Mouse (Mus musculus) erythroblast, adult 5-6 weeks (primary cell): Measurements from ENCODE around the gene Gm14296. TPM values are rescaled to one million over a fixed set of nuclear protein-coding genes. Genes with fewer than 3 reads are reported as not detected.
"Not testable (repeated sequence)": the region's sequence is repeated elsewhere in the genome, so short reads cannot be mapped to it uniquely, and the experiment has no call there.

Experiments
- ATAC-seq: replicated peaks from 2 replicates; pipeline ENCODE4 v1.8.0; 2016; ENCODE audit warnings: moderate number of reproducible peaks, mild to moderate bottlenecking, moderate TSS enrichment, inconsistent platforms; ENCODE audit not compliant: poor library complexity, low FRiP score, severe bottlenecking
- total RNA-seq, 2 experiments: library from RNA; stranded (forward) in 1 of 2; stranded (reverse) in 1 of 2; fragments of 150-400 nt in 1 of 2; fragments of 200-764, 138-1000 nt in 1 of 2; gene quantifications; 2 replicates each; pipeline versions ENCODE4 v1.2.3 to v1.2.4; 2015 to 2017; ENCODE audit warnings: low replicate concordance in 2 of 2

The Gm14296 gene
- 0.63 and 2.1 TPM in 2 replicates for total RNA-seq (2015; ENCODE audit: low replicate concordance)
- total RNA-seq (2017; ENCODE audit: low replicate concordance), result 2.2 and 6.0 TPM in 2 replicates

DNA sequence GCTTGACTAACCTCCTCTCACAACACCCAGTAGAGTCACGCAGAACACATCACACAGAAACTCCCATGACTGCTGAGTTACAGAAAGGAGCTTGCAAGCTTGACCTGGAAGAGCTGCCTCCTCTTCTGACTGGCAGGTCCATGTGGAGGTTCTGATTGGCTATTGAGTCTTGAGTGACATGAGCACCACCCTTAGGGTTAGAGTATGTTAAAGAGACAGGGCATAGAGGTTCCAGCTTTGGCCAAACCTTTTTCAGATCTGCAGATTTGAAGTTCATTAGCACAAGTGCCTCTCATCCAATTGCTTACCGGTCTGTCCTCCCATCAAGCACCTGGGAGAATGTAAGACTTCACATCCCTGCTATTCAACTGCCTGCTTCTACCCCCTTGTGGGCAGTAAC is at the start of gene Gm14296:
Gm14296 (minus strand) TSS at position 101 of the 400 bp plus-strand sequence.
- not testable (repeated sequence) for ATAC-seq

DNA sequence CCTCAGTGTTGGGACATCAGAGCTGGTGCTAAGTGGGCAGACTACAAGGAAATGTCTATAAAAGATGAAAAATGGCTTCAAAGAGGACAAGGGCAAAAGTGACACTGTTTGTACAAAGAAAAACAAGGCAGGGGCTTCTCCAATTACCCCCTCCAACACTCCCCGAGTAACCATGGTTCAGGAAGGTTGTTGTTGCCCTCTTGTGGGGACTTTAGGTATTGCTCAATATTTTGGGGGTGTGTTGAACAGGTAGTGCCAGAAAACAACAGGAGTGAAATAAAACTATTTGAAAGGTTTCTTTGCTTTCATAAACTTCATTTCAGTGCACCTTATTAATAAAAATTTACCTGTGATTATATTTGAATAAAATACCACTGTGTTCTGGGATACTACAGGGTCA is 22.1 kb downstream of the Gm14296 start:
- not testable (repeated sequence) for ATAC-seq

Other genes with a start within 250 kb of the Gm14296 start
- 1.7 and 3.7 TPM in 2 replicates for gene Gm14305, start 219.5 kb downstream of the Gm14296 start, total RNA-seq (2015; ENCODE audit: low replicate concordance)
- 2.6 and 3.9 TPM in 2 replicates for gene Gm14305, start 219.5 kb downstream of the Gm14296 start, total RNA-seq (2017; ENCODE audit: low replicate concordance)
- 0.77 and 2.1 TPM in 2 replicates for gene Gm14295, start 129.2 kb downstream of the Gm14296 start, total RNA-seq (2015; ENCODE audit: low replicate concordance)
- gene Gm14295, start 129.2 kb downstream of the Gm14296 start, total RNA-seq (2017; ENCODE audit: low replicate concordance), result 1.1 TPM in 1 of 2 replicates, not detected in the other
- not detected in 2 replicates for gene Gm14408, start 96.7 kb downstream of the Gm14296 start, total RNA-seq (2015; ENCODE audit: low replicate concordance)
- not detected in 2 replicates for gene Gm14408, start 96.7 kb downstream of the Gm14296 start, total RNA-seq (2017; ENCODE audit: low replicate concordance)
- 5.2 TPM in 1 of 2 replicates, not detected in the other for gene Gm14419, start 73.1 kb upstream of the Gm14296 start, total RNA-seq (2015; ENCODE audit: low replicate concordance)
- 0.09 TPM in 1 of 2 replicates, not detected in the other for gene Gm14419, start 73.1 kb upstream of the Gm14296 start, total RNA-seq (2017; ENCODE audit: low replicate concordance)
- gene Gm14401, start 146.5 kb upstream of the Gm14296 start, total RNA-seq (2015; ENCODE audit: low replicate concordance), result not detected in 2 replicates
- gene Gm14401, start 146.5 kb upstream of the Gm14296 start, total RNA-seq (2017; ENCODE audit: low replicate concordance), result not detected in 2 replicates